ENCODE assay signal across 10 mouse cellular contexts in the genomic region with DNA sequence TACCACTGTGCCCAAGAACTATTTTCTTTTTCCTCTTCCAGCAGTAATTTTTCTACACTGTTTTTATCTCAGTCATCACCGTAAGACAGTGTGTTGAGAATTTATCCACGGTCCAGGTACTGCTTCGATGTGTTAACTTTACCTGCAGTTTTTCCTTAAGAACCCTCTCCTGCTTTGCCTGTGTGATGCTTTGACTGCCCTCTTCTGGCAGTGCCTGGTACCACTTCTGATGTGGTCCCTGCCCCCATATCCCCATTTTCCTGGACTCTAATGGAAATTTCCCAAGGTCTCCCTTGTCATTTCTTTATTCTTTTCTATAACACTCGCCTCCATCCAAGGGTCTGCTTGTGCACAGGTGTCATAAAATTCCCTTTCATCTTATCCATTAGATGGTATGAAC. TPM values are rescaled to one million over a fixed set of nuclear protein-coding genes. Genes with fewer than 3 reads are reported as not detected.
DNase-seq lines count a peak whose midpoint lies in the region; ATAC-seq lines count a peak whose summit lies in the region.
"Had no signal": no experiment of that assay in that cellular context is flagged by ENCODE, and none has a peak within 500 bp of the region (broad histone marks: within the 10 kb centered on the region; RNA-seq: fewer than 3 reads in every experiment).

No protein-coding gene starts in this region.

- H3K4me3 ChIP-seq in hindbrain, embryonic 11.5 days (ENCODE audit: low read depth, low read length): no peak overlapping the region
- no peak overlapping the region for H3K4me3 ChIP-seq in hindbrain, embryonic 13.5 days
- H3K4me3 ChIP-seq: embryonic facial prominence, embryonic 13.5 days; limb, embryonic 12.5 days had no signal

- H3K9me3 ChIP-seq in hindbrain, embryonic 11.5 days (ENCODE audit: control insufficient read depth, low read length): no peaks in the 10 kb centered on the region
- H3K9me3 ChIP-seq in hindbrain, embryonic 13.5 days: no peaks in the 10 kb centered on the region
- H3K9me3 ChIP-seq: embryonic facial prominence, embryonic 13.5 days; limb, embryonic 12.5 days had no signal

- H3K9ac ChIP-seq in hindbrain, embryonic 11.5 days (ENCODE audit: low read depth, low read length): no peak overlapping the region
- H3K9ac ChIP-seq in hindbrain, embryonic 13.5 days: no peak overlapping the region
- H3K9ac ChIP-seq: embryonic facial prominence, embryonic 13.5 days; limb, embryonic 12.5 days had no signal

- WGBS in hindbrain, embryonic 11.5 days: 57% methylated on average over 4 of the region's 4 CpGs
- WGBS in hindbrain, embryonic 13.5 days: 55% methylated on average over 4 of the region's 4 CpGs

- no peak overlapping the region for H3K27ac ChIP-seq in hindbrain, embryonic 11.5 days (ENCODE audit: low read depth, low read length)
- no peak overlapping the region for H3K27ac ChIP-seq in hindbrain, embryonic 13.5 days
- H3K27ac ChIP-seq: embryonic facial prominence, embryonic 13.5 days; limb, embryonic 12.5 days had no signal

- no peaks in the 10 kb centered on the region for H3K27me3 ChIP-seq in hindbrain, embryonic 11.5 days (ENCODE audit: control insufficient read depth, insufficient read depth, low read length)
- H3K27me3 ChIP-seq in hindbrain, embryonic 13.5 days: no peaks in the 10 kb centered on the region
- H3K27me3 ChIP-seq: embryonic facial prominence, embryonic 13.5 days; limb, embryonic 12.5 days had no signal

- 0 out of 2 replicates have a peak, but pooled peaks cover 2% of the 10 kb centered on the region for H3K4me1 ChIP-seq in hindbrain, embryonic 11.5 days (replicated peaks; ENCODE audit: control insufficient read depth, insufficient read depth, low read length)
- H3K4me1 ChIP-seq in hindbrain, embryonic 13.5 days (replicated peaks): peaks cover 14% of the 10 kb centered on the region

- H3K4me2 ChIP-seq in hindbrain, embryonic 11.5 days (replicated peaks; ENCODE audit: low read depth, low read length): no peak overlapping the region
- no peak overlapping the region for H3K4me2 ChIP-seq in hindbrain, embryonic 13.5 days
- H3K4me2 ChIP-seq: embryonic facial prominence, embryonic 13.5 days; limb, embryonic 12.5 days had no signal

- DNase-seq in hindbrain, embryonic 11.5 days (ENCODE audit: low spot score): peak; percentile 61
- DNase-seq in CD4-positive helper T cell, adult 2 months (ENCODE audit: low read depth, low spot score): peak; percentile 46
- DNase-seq in adrenal gland, adult 2 months: peak; percentile 64
- DNase-seq in embryo, embryonic 9.5 days (ENCODE audit: extremely low spot score): peak; percentile 42
- DNase-seq in kidney, postnatal 4 days: peak; percentile 71 to 73
- DNase-seq in naive thymus-derived CD4-positive, alpha-beta T cell, adult 2 months (ENCODE audit: low read depth): peak; percentile 69

- no peak for ATAC-seq in hindbrain, embryonic 11.5 days (ENCODE audit: low FRiP score)
- no peak for ATAC-seq in hindbrain, embryonic 13.5 days (ENCODE audit: low FRiP score)
- no peak for ATAC-seq in megakaryocyte, adult 5-6 weeks (ENCODE audit: poor library complexity, severe bottlenecking)

- H3K36me3 ChIP-seq in hindbrain, embryonic 11.5 days (ENCODE audit: control insufficient read depth, insufficient read depth, low read length): no peaks in the 10 kb centered on the region
- no peaks in the 10 kb centered on the region for H3K36me3 ChIP-seq in hindbrain, embryonic 13.5 days
- H3K36me3 ChIP-seq: embryonic facial prominence, embryonic 13.5 days; limb, embryonic 12.5 days had no signal

RNA-seq across cellular contexts. Expression of gene Sh3glb1, which starts 3.3 kb away (rescaled TPM):
- 108 and 116 TPM in 2 replicates for polyA plus RNA-seq in hindbrain, embryonic 11.5 days (2014; fragmentation: Nextera tagmentation; extraction: Ambion mirVana)
- polyA plus RNA-seq in hindbrain, embryonic 13.5 days (2015; fragmentation: Nextera tagmentation; extraction: Ambion mirVana): 109 and 113 TPM in 2 replicates
- 100 to 1,000 TPM; 168 to 210 TPM for total RNA-seq in adrenal gland, adult 2 months (2021)
- 14.2 and 16.3 TPM in 2 replicates for polyA plus RNA-seq in adrenal gland, adult 2 months (2012; rRNA removed)
- 255 and 267 TPM in 2 replicates for total RNA-seq in megakaryocyte, adult 5-6 weeks (2015)
- total RNA-seq in megakaryocyte, adult 5-6 weeks (2017): 110 TPM in 2 replicates

RNA-seq across cellular contexts. Expression of gene Clca3a1, which starts 37.3 kb away (rescaled TPM):
- 0.06 TPM in 1 of 2 replicates, not detected in the other for polyA plus RNA-seq in hindbrain, embryonic 11.5 days (2014; fragmentation: Nextera tagmentation; extraction: Ambion mirVana)
- polyA plus RNA-seq in hindbrain, embryonic 13.5 days (2015; fragmentation: Nextera tagmentation; extraction: Ambion mirVana): 0.13 and 0.14 TPM in 2 replicates
- total RNA-seq in adrenal gland, adult 2 months (2021): 1 to 10 TPM; 1.6 to 5.2 TPM
- polyA plus RNA-seq in adrenal gland, adult 2 months (2012; rRNA removed): 0.65 and 1.1 TPM in 2 replicates
- 0.04 and 0.57 TPM in 2 replicates for total RNA-seq in megakaryocyte, adult 5-6 weeks (2015)
- 0.04 TPM in 1 of 2 replicates, not detected in the other for total RNA-seq in megakaryocyte, adult 5-6 weeks (2017)
